Mouse (Mus musculus) CH12.LX (cell line): ENCODE measurements around the gene Mettl21c. TPM values are rescaled to one million over a fixed set of nuclear protein-coding genes. Genes with fewer than 3 reads are reported as not detected.
"Not testable (repeated sequence)": the region's sequence is repeated elsewhere in the genome, so short reads cannot be mapped to it uniquely, and the experiment has no call there.

Source experiments
- DNase-seq: peaks from one replicate; pipeline ENCODE4 v3.0.0-alpha.2; 2013; ENCODE audit errors: extremely low read depth
- H3K27ac ChIP-seq: 2 replicates; pipeline ENCODE4 v1.5.1; 2012; ENCODE audit warnings: low read depth, mild to moderate bottlenecking, control low read depth, moderate library complexity; ENCODE audit not compliant: insufficient read depth
- H3K27me3 ChIP-seq: replicated peaks from 2 replicates; pipeline ENCODE3; 2012; ENCODE audit warnings: inconsistent platforms
- H3K36me3 ChIP-seq, 2 experiments: replicated peaks in 1 of 2; 2 replicates each; pipeline versions ENCODE3 to v1.6.1; 2012; ENCODE audit warnings: inconsistent platforms in 1 of 2, low read length in 1 of 2, mild to moderate bottlenecking in 1 of 2, mixed read lengths in 1 of 2, moderate library complexity in 1 of 2; ENCODE audit not compliant: control insufficient read depth in 1 of 2, insufficient read depth in 1 of 2
- H3K4me1 ChIP-seq, 2 experiments: 2 replicates each; pipeline ENCODE4 v1.6.1; 2012; ENCODE audit warnings: inconsistent platforms in 1 of 2, moderate library complexity in 1 of 2; ENCODE audit not compliant: insufficient read depth in 2 of 2, control insufficient read depth in 1 of 2
- H3K4me2 ChIP-seq: 2 replicates; pipeline ENCODE4 v1.6.1; 2012; ENCODE audit warnings: low read depth, mild to moderate bottlenecking, control low read depth; ENCODE audit not compliant: poor library complexity, insufficient read depth, severe bottlenecking
- H3K4me3 ChIP-seq, 3 experiments: fragments of 150-350 bp in 1 of 3; sonication (generic) in 1 of 3; replicated peaks in 1 of 3; 2 replicates each; pipeline versions ENCODE3 to v1.5.1; 2011 to 2012; ENCODE audit warnings: low read depth in 2 of 3, low read length in 2 of 3, mild to moderate bottlenecking in 2 of 3, moderate library complexity in 2 of 3, control low read depth in 1 of 3, improper control_type of control experiment in 1 of 3, inconsistent platforms in 1 of 3, mixed read lengths in 1 of 3; ENCODE audit not compliant: poor library complexity in 1 of 3
- H3K79me2 ChIP-seq: replicated peaks from 2 replicates; pipeline ENCODE4 v1.6.1; 2012; ENCODE audit warnings: mild to moderate bottlenecking, moderate library complexity; ENCODE audit not compliant: control insufficient read depth, poor library complexity, insufficient read depth, severe bottlenecking; ENCODE audit errors: extremely low read depth
- H3K9ac ChIP-seq: 2 replicates; pipeline ENCODE4 v1.6.1; 2012; ENCODE audit warnings: low read depth, mild to moderate bottlenecking, control low read depth, moderate library complexity; ENCODE audit not compliant: insufficient read depth
- H3K9me3 ChIP-seq: replicated peaks from 2 replicates; pipeline ENCODE3; 2012; ENCODE audit warnings: low read length, inconsistent platforms, mixed read lengths
- CHD1 ChIP-seq: IDR thresholded peaks from 2 replicates; pipeline ENCODE4 v1.6.1; 2012; ENCODE audit warnings: low read depth, low read length, improper control_type of control experiment, inconsistent platforms
- ELF1 ChIP-seq: IDR thresholded peaks from 2 replicates; pipeline ENCODE4 v1.6.1; 2014; ENCODE audit warnings: low read depth, mild to moderate bottlenecking, inconsistent platforms, low read length, improper control_type of control experiment
- IRF4 ChIP-seq: IDR thresholded peaks from 2 replicates; pipeline ENCODE4 v1.6.1; 2014; ENCODE audit warnings: low read depth, mild to moderate bottlenecking, inconsistent platforms, low read length, improper control_type of control experiment
- JUN ChIP-seq: IDR thresholded peaks from 2 replicates; pipeline ENCODE4 v1.6.1; 2011; ENCODE audit warnings: low read depth, mild to moderate bottlenecking, low read length, improper control_type of control experiment, moderate library complexity; ENCODE audit not compliant: insufficient read depth
- JUND ChIP-seq: conservative IDR thresholded peaks from 2 replicates; pipeline ENCODE4 v1.6.1; 2011; ENCODE audit warnings: low read depth, low read length, improper control_type of control experiment
- KAT2A ChIP-seq: IDR thresholded peaks from 2 replicates; pipeline ENCODE4 v1.6.1; 2012; ENCODE audit warnings: low read length, improper control_type of control experiment, inconsistent platforms; ENCODE audit not compliant: insufficient replicate concordance
- MAFK ChIP-seq: IDR thresholded peaks from 2 replicates; pipeline ENCODE4 v1.6.1; 2011; ENCODE audit warnings: low read length, improper control_type of control experiment; ENCODE audit not compliant: insufficient replicate concordance
- MEF2A ChIP-seq: IDR thresholded peaks from 2 replicates; pipeline ENCODE4 v1.6.1; 2014; ENCODE audit warnings: low read depth, mild to moderate bottlenecking, inconsistent platforms, low read length, improper control_type of control experiment, borderline replicate concordance
- NRF1 ChIP-seq: IDR thresholded peaks from 2 replicates; pipeline ENCODE4 v1.6.1; 2014; ENCODE audit warnings: low read depth, mild to moderate bottlenecking, inconsistent platforms, low read length, improper control_type of control experiment, moderate library complexity
- PAX5 ChIP-seq: IDR thresholded peaks from 2 replicates; pipeline ENCODE4 v1.6.1; 2012; ENCODE audit warnings: low read length, inconsistent platforms, mixed read lengths
- POLR2A ChIP-seq: IDR thresholded peaks from 2 replicates; pipeline ENCODE4 v1.6.1; 2011; ENCODE audit warnings: low read depth, mild to moderate bottlenecking, improper control_type of control experiment, low read length
- SMC3 ChIP-seq: IDR thresholded peaks from 2 replicates; pipeline ENCODE4 v1.6.1; 2011; ENCODE audit warnings: low read depth, low read length, improper control_type of control experiment
- USF1 ChIP-seq: IDR thresholded peaks from 2 replicates; pipeline ENCODE4 v1.6.1; 2014; ENCODE audit warnings: low read depth, mild to moderate bottlenecking, inconsistent platforms, low read length, improper control_type of control experiment
- ZKSCAN1 ChIP-seq: IDR thresholded peaks from 2 replicates; pipeline ENCODE4 v1.6.1; 2012; ENCODE audit warnings: low read depth, inconsistent platforms, low read length, improper control_type of control experiment, borderline replicate concordance
- ZNF384 ChIP-seq: IDR thresholded peaks from 2 replicates; pipeline ENCODE4 v1.6.1; 2012; ENCODE audit warnings: low read depth, low read length, improper control_type of control experiment, inconsistent platforms
- dilution Hi-C: fragments of 300-500 bp; cut with MboI; formaldehyde crosslinking; loops from 2 replicates; pipeline ENCODE4 v1.14.3; 2020; ENCODE audit warnings: low sequenced_read_pairs; ENCODE audit not compliant: extremely low pct_unique_long_range_greater_than_20kb, extremely low pct_ligation_motif_present
- in situ Hi-C: fragments of 300-500 bp; cut with MboI; formaldehyde crosslinking; loops from 3 replicates; pipeline ENCODE4 v1.14.3; 2019; ENCODE audit warnings: low sequenced_read_pairs, low pct_ligation_motif_present, low pct_unique_long_range_greater_than_20kb, mixed read lengths
- polyA plus RNA-seq: library from polyadenylated mRNA; unstranded; fragments of >175 nt; gene quantifications from 2 replicates; pipeline ENCODE4 v1.2.1, GENCODE M21; 2012; ENCODE audit warnings: low read depth; ENCODE audit not compliant: insufficient read length
- total RNA-seq, 2 experiments: library from RNA; depleted of rRNA; stranded (reverse); fragments of 300-350 nt in 1 of 2; fragments of >200 nt in 1 of 2; gene quantifications; 2 replicates each; pipeline ENCODE4 v1.2.3; 2012 to 2014

The Mettl21c gene
- total and polyA plus RNA-seq, 3 experiments, result 0.13 to 0.31 (median 0.16) TPM

DNA sequence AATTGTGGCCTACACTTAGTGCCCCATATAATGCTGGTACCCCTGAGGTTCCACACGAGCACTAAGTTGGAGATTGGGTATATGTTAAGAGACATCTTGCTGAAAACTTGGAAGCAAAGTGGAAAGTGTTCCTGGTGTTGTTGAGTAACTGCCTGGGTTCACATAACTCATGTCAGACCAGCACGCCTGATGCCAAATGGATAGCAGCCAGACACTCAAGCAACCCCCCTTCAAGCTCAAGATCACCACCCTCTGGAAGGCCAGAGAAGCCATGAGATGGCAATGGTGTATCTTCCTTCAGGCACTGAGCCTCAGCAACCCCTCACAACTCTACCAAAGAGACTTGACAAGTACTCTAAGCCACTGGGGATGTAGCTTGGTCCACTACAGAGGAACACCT is 26.7 kb upstream of the Mettl21c start:
- TF ChIP-seq JUN (no peak), ZKSCAN1 (no peak), CHD1 (no peak), POLR2A (no peak), MAFK (no peak), ELF1 (no peak), JUND (no peak), NRF1 (no peak), PAX5 (no peak), IRF4 (no peak), SMC3 (no peak), MEF2A (no peak)
- Histone ChIP-seq H3K27ac (no peak overlapping the region), H3K4me3 (no peak overlapping the region), H3K9ac (no peak overlapping the region), H3K9me3 (no peaks in the 10 kb centered on the region), H3K4me1 (peaks cover 0 to 5% of the 10 kb centered on the region in 2 experiments; a peak in 2 of 4 replicates), H3K27me3 (no peaks in the 10 kb centered on the region), H3K4me2 (no peak overlapping the region), H3K79me2 (no peaks in the 10 kb centered on the region), H3K36me3 (no peaks in the 10 kb centered on the region)
- in situ Hi-C loops (loop anchor here (25.0 kb wide), 1 partner anchor 284 kb away; no protein-coding TSS in a partner anchor), dilution Hi-C loops (no loop called here)
- no peak for DNase-seq

DNA sequence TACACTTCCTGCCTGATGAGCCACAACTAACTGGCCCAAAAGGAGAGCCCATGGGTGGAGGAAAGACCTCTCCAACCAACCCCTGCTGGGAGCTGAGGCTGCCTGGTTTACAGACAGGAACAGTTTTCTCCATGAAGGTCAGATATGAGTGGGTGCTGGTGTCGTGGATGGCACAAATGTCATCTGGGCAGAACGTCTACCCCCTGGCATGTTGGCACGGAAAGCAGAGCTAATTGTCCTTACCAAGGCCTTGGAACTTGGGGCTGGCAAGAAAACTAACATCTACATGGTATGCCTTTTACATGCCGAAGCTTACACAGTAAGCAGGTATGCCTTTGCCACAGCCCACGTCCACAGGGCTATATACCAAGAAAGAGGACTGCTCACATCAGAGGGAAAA is 25.9 kb upstream of the Mettl21c start:
- H3K9ac ChIP-seq, H3K4me3 ChIP-seq, H3K4me2 ChIP-seq, dilution Hi-C loops, H3K36me3 ChIP-seq, H3K27me3 ChIP-seq, H3K79me2 ChIP-seq, DNase-seq, H3K27ac ChIP-seq, H3K9me3 ChIP-seq: not testable (repeated sequence)
- in situ Hi-C loops, result loop anchor here (25.0 kb wide), 1 partner anchor 283 kb away; no protein-coding TSS in a partner anchor
- peaks cover 0 to 13% of the 10 kb centered on the region in 2 experiments; a peak in 2 of 4 replicates for H3K4me1 ChIP-seq

- Histone ChIP-seq H3K9ac (peak overlapping the region; percentile 66), H3K79me2 (no peaks in the 10 kb centered on the region), H3K36me3 (no peaks in the 10 kb centered on the region), H3K4me1 (peaks cover 0 to 14% of the 10 kb centered on the region in 2 experiments; a peak in 2 of 4 replicates), H3K27me3 (no peaks in the 10 kb centered on the region), H3K4me3 (peak overlapping the region; percentile 37 to 57 (median 39)), H3K4me2 (peak overlapping the region; percentile 64), H3K9me3 (no peaks in the 10 kb centered on the region), H3K27ac (no peak overlapping the region)
- dilution Hi-C loops (no loop called here), in situ Hi-C loops (loop anchor here (25.0 kb wide), 1 partner anchor 280 kb away; no protein-coding TSS in a partner anchor)
- TF ChIP-seq KAT2A (no peak), USF1 (no peak), ZNF384 (peak; percentile 58; the same call in 1 of the 2 replicates)
- no peak for DNase-seq
Measured at GRCm38 (mm10) chr1:44042555-44042915, 22.7 kb upstream of the Mettl21c start.
